Mouse (Mus musculus) spleen, adult 18-20 months (tissue): ENCODE measurements around the gene Serf1.
"Not testable (repeated sequence)": the region's sequence is repeated elsewhere in the genome, so short reads cannot be mapped to it uniquely, and the experiment has no call there.

Experiments
- DNase-seq, 2 experiments: peaks; one replicate each; pipeline ENCODE4 v3.0.0; 2022; ENCODE audit warnings: mixed read lengths in 2 of 2

Serf1 gene

GRCm38 (mm10) chr13:100107652-100108472, at the start of gene Serf1:
Serf1 (plus strand) TSS chr13:100108012.
- peak; percentile 65 to 80 for DNase-seq

- no peak for DNase-seq
Measured at GRCm38 (mm10) chr13:100063936-100064335, 43.9 kb upstream of the Serf1 start.

GRCm38 (mm10) chr13:100067821-100068220, 40.0 kb upstream of the Serf1 start:
- no peak for DNase-seq

GRCm38 (mm10) chr13:100071473-100071872, 36.3 kb upstream of the Serf1 start:
- no peak for DNase-seq

- no peak for DNase-seq
Measured at GRCm38 (mm10) chr13:100098808-100099207, 9.0 kb upstream of the Serf1 start.

GRCm38 (mm10) chr13:100103052-100103658, 4.7 kb upstream of the Serf1 start:
- DNase-seq = no peak

GRCm38 (mm10) chr13:100103748-100104254, 4.0 kb upstream of the Serf1 start, which contains the start of gene Bdp1:
Bdp1 (minus strand) TSS chr13:100104070.
- peak; percentile 87 to 95 for DNase-seq

- DNase-seq = no peak
Measured at GRCm38 (mm10) chr13:100112218-100112972, 4.6 kb downstream of the Serf1 start.

GRCm38 (mm10) chr13:100123970-100124369, 16.2 kb downstream of the Serf1 start:
- no peak for DNase-seq

- DNase-seq = peak; percentile 80 to 85
Measured at GRCm38 (mm10) chr13:100124423-100125257, 16.8 kb downstream of the Serf1 start, which contains the start of gene Smn1. Smn1 (plus strand) TSS chr13:100124852.

- no peak for DNase-seq
Measured at GRCm38 (mm10) chr13:100125258-100125643, 17.4 kb downstream of the Serf1 start.

- no peak for DNase-seq
Measured at GRCm38 (mm10) chr13:100141646-100142314, 34.0 kb downstream of the Serf1 start.

- no peak for DNase-seq
Measured at GRCm38 (mm10) chr13:100152659-100153058, 44.8 kb downstream of the Serf1 start.

GRCm38 (mm10) chr13:100156624-100157023, 48.8 kb downstream of the Serf1 start:
- DNase-seq = no peak

- DNase-seq = not testable (repeated sequence)
Measured at GRCm38 (mm10) chr13:100161171-100161870, 53.5 kb downstream of the Serf1 start.

- DNase-seq = not testable (repeated sequence)
Measured at GRCm38 (mm10) chr13:100162467-100162866, 54.7 kb downstream of the Serf1 start.
